Mouse (Mus musculus) megakaryocyte, adult 5-6 weeks (primary cell): Measurements from ENCODE around the gene Obox7. TPM values are rescaled to one million over a fixed set of nuclear protein-coding genes. Genes with fewer than 3 reads are reported as not detected.
"Not testable (repeated sequence)": the region's sequence is repeated elsewhere in the genome, so short reads cannot be mapped to it uniquely, and the experiment has no call there.

Source experiments
- ATAC-seq: 2 replicates; pipeline ENCODE4 v1.8.0; 2016; ENCODE audit warnings: mild to moderate bottlenecking, inconsistent platforms; ENCODE audit not compliant: poor library complexity, severe bottlenecking
- total RNA-seq, 2 experiments: library from RNA; stranded (forward) in 1 of 2; stranded (reverse) in 1 of 2; fragments of 153-499, 151-499 nt in 1 of 2; fragments of 221-1000, 200-1000 nt in 1 of 2; gene quantifications; 2 replicates each; pipeline versions ENCODE4 v1.2.3 to v1.2.4; 2015 to 2017

The Obox7 gene
- not detected in 2 replicates for total RNA-seq (2015)
- not detected in 2 replicates for total RNA-seq (2017)

GRCm38 (mm10) chr7:14659196-14659595, at the start of gene Obox7:
Gene Obox7 (plus strand): TSS chr7:14659496.
- ATAC-seq = not testable (repeated sequence)

- ATAC-seq = peak; percentile 77
Measured at GRCm38 (mm10) chr7:14622556-14623542, 36.4 kb upstream of the Obox7 start.

Other genes with a start within 250 kb of the Obox7 start
- not detected in 2 replicates for gene Sult2a8, start 212.7 kb upstream of the Obox7 start, total RNA-seq (2015)
- not detected in 2 replicates for gene Sult2a8, start 212.7 kb upstream of the Obox7 start, total RNA-seq (2017)
- gene Sult2a7, start 165.3 kb upstream of the Obox7 start, total RNA-seq (2015) = not detected in 2 replicates
- gene Sult2a7, start 165.3 kb upstream of the Obox7 start, total RNA-seq (2017) = not detected in 2 replicates
- not detected in 2 replicates for gene Vmn1r90, start 96.0 kb upstream of the Obox7 start, total RNA-seq (2015)
- gene Vmn1r90, start 96.0 kb upstream of the Obox7 start, total RNA-seq (2017) = not detected in 2 replicates